Mouse (Mus musculus) bone marrow macrophage, adult 2 months (primary cell): Measurements from ENCODE around the gene BC025920.

Experiments used
- CTCF ChIP-seq: IDR thresholded peaks from 2 replicates; pipeline ENCODE4 v1.5.1; 2012; ENCODE audit warnings: low read depth, mild to moderate bottlenecking, low read length, moderate library complexity
- POLR2A ChIP-seq: IDR thresholded peaks from 2 replicates; pipeline ENCODE4 v1.6.1; 2012; ENCODE audit warnings: mild to moderate bottlenecking, low read depth, low read length, borderline replicate concordance

GRCm38 (mm10) chr10:81626101-81626993 is 20.3 kb downstream of the BC025920 start:
- TF ChIP-seq CTCF (no peak), POLR2A (no peak)
